Mouse (Mus musculus) stomach, embryonic 14.5 days (tissue): ENCODE measurements around the gene Fastkd3. TPM values are rescaled to one million over a fixed set of nuclear protein-coding genes. Genes with fewer than 3 reads are reported as not detected.

Experiments used
- polyA plus RNA-seq: library from polyadenylated mRNA; unstranded; fragments of >200 nt; fragmentation: Nextera tagmentation; extraction: Ambion mirVana; gene quantifications from 2 replicates; pipeline ENCODE4 v1.2.1, GENCODE M21; 2014

Fastkd3 gene
- polyA plus RNA-seq, 1 experiment from 2014 or later, result 33.2 TPM

Other genes starting within 250 kb of the Fastkd3 start
- 17.9 and 19.1 TPM in 2 replicates for gene Mtrr, start 85 bp upstream of the Fastkd3 start, polyA plus RNA-seq
- gene 1700001L19Rik, start 15.2 kb downstream of the Fastkd3 start, polyA plus RNA-seq, result 0.33 and 0.56 TPM in 2 replicates